Mouse (Mus musculus) ZHBTc4 (cell line): Measurements from ENCODE around the gene Prok1.
A peak's percentile ranks its signal among the peaks of the same experiment; 100 is the strongest.

ENCODE experiments used
- DNase-seq: peaks from one replicate; pipeline ENCODE4 v3.0.0-alpha.2; 2011; ENCODE audit warnings: low read depth, low spot score

The Prok1 gene

DNA sequence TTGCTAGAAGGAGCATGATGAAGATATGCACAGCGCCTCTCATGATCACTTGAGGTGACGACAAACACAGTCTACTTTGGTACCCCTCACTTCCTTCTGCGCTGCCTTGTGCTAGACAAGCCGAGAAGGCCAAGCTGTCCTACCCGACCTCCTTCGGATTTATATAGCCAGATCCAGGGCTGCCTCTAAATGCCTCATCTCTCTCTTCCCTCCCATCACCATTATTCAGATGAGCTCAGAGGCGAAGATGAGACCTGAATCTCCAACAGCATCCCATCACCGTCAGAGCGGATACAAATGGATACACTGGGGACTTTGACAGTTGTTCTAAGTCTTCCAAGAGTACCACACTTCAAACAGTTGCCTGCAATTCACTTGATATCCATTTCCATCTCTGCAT, at the start of gene Prok1:
Gene Prok1, minus strand, starts transcription at position 101 of the 400 bp plus-strand sequence.
- no peak for DNase-seq

GRCm38 (mm10) chr3:107287346-107287745, 47.8 kb upstream of the Prok1 start:
- no peak for DNase-seq

DNA sequence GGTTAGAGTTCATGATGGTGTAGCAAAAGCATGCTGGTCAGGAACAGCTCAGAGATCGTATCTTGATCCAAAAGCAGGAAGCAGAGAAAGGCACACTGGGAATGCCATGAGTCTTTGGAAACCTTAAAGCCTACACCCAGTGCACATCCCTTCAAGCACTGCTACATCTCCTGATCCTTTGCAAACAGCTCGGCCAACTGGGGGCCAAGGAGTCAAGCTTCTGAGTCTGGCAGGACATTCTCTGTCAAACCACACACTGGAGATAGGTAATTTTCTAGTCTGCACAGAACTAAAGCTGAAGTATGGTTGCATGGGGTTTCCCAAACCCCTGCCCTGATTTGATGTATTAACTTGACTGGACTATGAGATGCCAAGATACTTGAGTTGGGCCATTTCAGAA, 46.6 kb upstream of the Prok1 start:
- DNase-seq: no peak

DNA sequence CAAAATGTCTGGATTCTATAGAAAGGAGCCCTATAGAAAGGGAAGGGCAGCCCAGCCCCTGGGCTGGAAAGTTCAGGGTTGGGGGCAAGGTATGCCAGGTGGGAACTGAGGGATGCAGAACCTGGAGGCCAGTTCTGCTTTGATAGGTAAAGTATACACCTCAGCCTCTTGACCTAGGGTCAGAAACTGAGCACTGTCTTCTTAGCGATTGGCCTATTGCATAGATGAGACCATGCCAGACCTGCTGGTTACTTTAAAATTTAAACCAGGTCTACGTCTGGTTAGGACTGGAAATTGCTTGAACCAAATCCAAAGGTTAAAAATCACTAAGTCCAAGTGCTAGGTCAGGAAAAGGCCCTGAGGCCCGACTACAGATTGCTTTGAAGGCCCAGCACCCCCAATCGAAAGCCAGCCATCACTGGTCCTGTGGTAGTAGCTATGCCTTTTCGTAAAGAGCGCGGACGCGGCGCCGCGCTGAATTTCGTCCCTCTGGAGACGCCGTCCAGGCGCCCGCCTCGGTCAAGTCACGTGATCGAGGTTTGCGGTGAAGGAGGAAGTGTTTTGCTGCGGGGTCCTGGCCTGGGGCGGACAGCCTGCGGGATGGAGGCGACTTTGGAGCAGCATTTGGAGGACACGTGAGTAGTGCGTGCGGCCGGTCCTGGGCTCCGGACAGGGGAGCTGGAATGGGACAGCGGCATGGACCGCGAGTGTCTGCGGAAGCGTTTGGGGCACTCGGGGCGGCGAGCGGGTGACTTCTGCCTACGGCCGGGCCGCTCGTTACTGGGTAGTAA, 39.2 kb upstream of the Prok1 start, which contains the start of gene Lamtor5:
Gene Lamtor5, plus strand, starts transcription at position 380 of the 791 bp plus-strand sequence.
- DNase-seq: peak; percentile 95

GRCm38 (mm10) chr3:107276626-107277025, 37.1 kb upstream of the Prok1 start:
- no peak for DNase-seq

GRCm38 (mm10) chr3:107275996-107276395, 36.5 kb upstream of the Prok1 start:
- peak; percentile 26 for DNase-seq

- no peak for DNase-seq
Measured at GRCm38 (mm10) chr3:107275351-107275750, 35.8 kb upstream of the Prok1 start.

GRCm38 (mm10) chr3:107273820-107274219, 34.3 kb upstream of the Prok1 start:
- DNase-seq: peak; percentile 71

GRCm38 (mm10) chr3:107272433-107272832, 32.9 kb upstream of the Prok1 start:
- DNase-seq: no peak

- no peak for DNase-seq
Measured at GRCm38 (mm10) chr3:107266814-107267345, 27.4 kb upstream of the Prok1 start.

GRCm38 (mm10) chr3:107261851-107262165, 22.3 kb upstream of the Prok1 start:
- DNase-seq: no peak

- no peak for DNase-seq
Measured at GRCm38 (mm10) chr3:107260956-107261850, 21.7 kb upstream of the Prok1 start.

- no peak for DNase-seq
Measured at GRCm38 (mm10) chr3:107257924-107258323, 18.4 kb upstream of the Prok1 start.

DNA sequence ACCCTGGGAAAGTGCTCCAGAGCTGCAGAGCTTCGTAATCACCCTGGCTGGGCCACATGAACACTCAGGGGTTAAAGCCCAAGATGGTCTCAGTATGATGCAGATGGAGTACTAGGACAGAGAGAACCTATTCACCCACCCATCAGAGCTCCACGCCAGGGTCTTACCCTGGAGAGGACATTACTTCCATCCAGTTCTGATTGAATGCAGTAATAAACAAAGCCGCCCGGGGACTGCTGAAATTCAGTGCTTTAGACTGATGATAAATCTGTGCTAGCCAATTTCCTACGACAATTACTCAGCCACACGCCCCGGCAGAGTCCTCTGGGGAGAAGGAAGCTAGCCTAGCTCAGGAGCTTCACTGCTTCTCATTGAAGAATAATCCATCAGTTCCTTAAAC, 17.2 kb upstream of the Prok1 start:
- DNase-seq: no peak

GRCm38 (mm10) chr3:107255992-107256391, 16.5 kb upstream of the Prok1 start:
- no peak for DNase-seq

GRCm38 (mm10) chr3:107253925-107254324, 14.4 kb upstream of the Prok1 start:
- DNase-seq: no peak

DNA sequence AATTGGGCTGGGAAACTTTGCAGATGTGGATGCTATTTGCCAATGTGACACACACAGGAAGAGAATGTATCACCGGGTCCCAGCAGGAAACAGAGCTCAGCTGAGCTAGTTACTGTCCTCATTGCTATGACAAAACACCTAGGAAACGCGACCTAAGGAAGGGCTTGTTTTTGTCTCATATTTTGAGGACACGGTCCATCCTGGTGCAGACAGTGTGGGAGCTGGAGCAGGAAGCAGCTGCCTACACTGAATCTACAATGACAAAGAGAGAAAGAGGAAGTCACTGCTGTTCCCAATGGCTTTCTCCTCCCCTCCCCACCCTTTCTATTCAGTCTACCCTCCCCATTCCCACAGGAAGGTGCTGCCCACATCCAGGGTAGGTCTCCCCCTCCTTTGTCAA, 12.5 kb upstream of the Prok1 start:
- no peak for DNase-seq

DNA sequence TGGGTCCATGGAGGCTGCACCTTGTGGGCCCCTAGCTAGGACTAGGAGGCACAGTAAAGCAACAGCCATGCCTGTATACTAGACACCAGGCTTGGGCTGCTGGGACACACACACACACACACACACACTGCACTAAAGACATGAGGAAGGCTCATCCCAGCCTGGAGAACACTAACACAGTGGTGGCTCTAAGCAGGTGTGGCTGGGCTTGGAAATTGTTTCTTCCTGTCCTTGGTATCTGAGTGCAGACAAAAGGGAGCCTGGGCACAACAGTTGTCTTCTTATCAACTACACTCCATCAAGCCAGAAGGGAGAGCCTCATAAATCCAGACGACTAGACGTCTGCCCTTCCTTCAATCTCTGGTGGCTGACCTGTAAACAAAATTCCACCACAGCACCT, 10.8 kb upstream of the Prok1 start:
- DNase-seq: no peak

DNA sequence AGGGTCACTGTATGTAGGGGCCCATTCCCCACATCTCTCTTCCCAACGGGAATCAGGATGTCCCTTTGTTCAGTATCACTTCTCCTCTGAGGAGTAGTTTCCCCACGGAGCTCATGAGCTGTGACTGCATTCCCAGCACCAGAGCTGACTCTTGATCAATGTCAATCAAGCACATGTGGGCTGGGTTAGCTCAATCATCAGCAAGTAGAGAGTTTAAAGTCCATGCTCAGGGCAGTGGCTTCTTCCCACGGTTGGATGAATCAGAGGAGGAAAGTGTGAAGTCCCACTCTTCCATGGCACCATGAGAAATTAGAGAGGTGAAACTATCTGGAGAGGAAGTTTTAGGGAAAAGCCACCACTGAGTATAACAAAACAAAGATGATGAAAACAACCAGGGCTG, 9.5 kb upstream of the Prok1 start:
- no peak for DNase-seq

DNA sequence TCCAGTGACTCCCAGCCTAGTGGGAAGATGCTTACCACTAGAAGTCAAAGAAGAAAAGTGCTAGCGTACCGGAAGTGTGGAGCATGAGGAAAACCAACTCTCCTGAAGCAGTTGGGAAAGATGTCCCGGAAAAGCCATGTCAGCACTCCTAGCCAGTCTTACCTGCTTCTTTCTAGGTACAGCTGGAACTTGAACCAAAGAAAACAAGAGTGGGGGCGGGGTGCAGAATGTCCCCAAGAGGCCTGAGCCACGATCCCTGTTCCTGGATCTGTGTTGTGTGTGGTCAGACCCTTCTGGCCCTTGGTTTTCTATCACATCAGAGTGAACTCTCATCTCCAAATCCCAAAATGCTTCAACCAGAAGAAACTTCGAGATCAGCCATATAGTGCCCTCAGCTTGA, 7.4 kb upstream of the Prok1 start:
- DNase-seq: no peak

- DNase-seq: peak; percentile 15
Measured at GRCm38 (mm10) chr3:107241389-107242094, 2.0 kb upstream of the Prok1 start.

- DNase-seq: no peak
Measured at GRCm38 (mm10) chr3:107238471-107238980, 981 bp downstream of the Prok1 start.
